In genomic region chr3:152076088-152076487, GRCm38 (mm10) we compare ENCODE assay signal across 19 mouse cellular contexts.
DNase-seq lines count a peak whose midpoint lies in the region; ATAC-seq and TF ChIP-seq lines count a peak whose summit lies in the region.
"Had no signal": no experiment of that assay in that cellular context is flagged by ENCODE, and none has a peak within 500 bp of the region (broad histone marks: within the 10 kb centered on the region; RNA-seq: fewer than 3 reads in every experiment).

No protein-coding gene starts in this region.

- no peak overlapping the region for H3K9ac ChIP-seq in limb, embryonic 15.5 days
- no peak overlapping the region for H3K9ac ChIP-seq in midbrain, embryonic 15.5 days
- H3K9ac ChIP-seq: forebrain, postnatal 0 days had no signal

- no peak for DNase-seq in kidney, adult 2 months
- DNase-seq in kidney, postnatal 25 days: no peak
- no peak for DNase-seq in forebrain, embryonic 10.5 days (ENCODE audit: extremely low spot score, low spot score)
- DNase-seq: B cell, adult 2 months; cerebellum, adult 8-10 months; forebrain, postnatal 0 days; heart, postnatal 10 days; layer of hippocampus, postnatal 36 days; lung, adult 2 months; midbrain, embryonic 14.5 days; thymus, adult 18-20 months; thymus, postnatal 4 days had no signal

- ATAC-seq in limb, embryonic 15.5 days (ENCODE audit: insufficient number of reproducible peaks, low FRiP score, low TSS enrichment, low read depth): no peak
- no peak for ATAC-seq in midbrain, embryonic 15.5 days (replicated peaks)
- ATAC-seq: forebrain, postnatal 0 days had no signal

- no peaks in the 10 kb centered on the region for H3K36me3 ChIP-seq in kidney, adult 2 months (ENCODE audit: control insufficient read depth, insufficient read depth, low read length)
- H3K36me3 ChIP-seq in E14TG2a.4 (ENCODE audit: insufficient read depth, low read length): no peaks in the 10 kb centered on the region
- no peaks in the 10 kb centered on the region for H3K36me3 ChIP-seq in limb, embryonic 15.5 days
- H3K36me3 ChIP-seq in forebrain, embryonic 10.5 days (replicated peaks): no peaks in the 10 kb centered on the region
- no peaks in the 10 kb centered on the region for H3K36me3 ChIP-seq in midbrain, embryonic 15.5 days (replicated peaks)

- H3K4me1 ChIP-seq in kidney, adult 2 months (ENCODE audit: control insufficient read depth, insufficient read depth, low read length): no peaks in the 10 kb centered on the region; the same call in 1 of the 2 replicates
- H3K4me1 ChIP-seq in E14TG2a.4 (replicated peaks; ENCODE audit: low read depth, low read length): peaks cover 7% of the 10 kb centered on the region; the same call in 1 of the 2 replicates
- peaks cover 5% of the 10 kb centered on the region for H3K4me1 ChIP-seq in embryonic fibroblast, embryonic 13.5 days (ENCODE audit: control insufficient read depth, insufficient read depth, low read length)
- H3K4me1 ChIP-seq in limb, embryonic 15.5 days: peaks cover 11% of the 10 kb centered on the region; the same call in 1 of the 2 replicates
- no peaks in the 10 kb centered on the region for H3K4me1 ChIP-seq in forebrain, embryonic 10.5 days
- no peaks in the 10 kb centered on the region for H3K4me1 ChIP-seq in midbrain, embryonic 15.5 days

- H3K9me3 ChIP-seq in E14TG2a.4 (ENCODE audit: low read length): peaks cover 3% of the 10 kb centered on the region; the same call in 1 of the 2 replicates
- no peaks in the 10 kb centered on the region for H3K9me3 ChIP-seq in limb, embryonic 15.5 days
- H3K9me3 ChIP-seq in forebrain, embryonic 10.5 days: no peaks in the 10 kb centered on the region
- no peaks in the 10 kb centered on the region for H3K9me3 ChIP-seq in midbrain, embryonic 15.5 days

- 50% methylated on average over 7 of the region's 7 CpGs for WGBS in kidney, adult 2 months
- WGBS in limb, embryonic 15.5 days: 75% methylated on average over 7 of the region's 7 CpGs
- 86% methylated on average over 7 of the region's 7 CpGs for WGBS in forebrain, embryonic 10.5 days
- WGBS in midbrain, embryonic 15.5 days: 86% methylated on average over 7 of the region's 7 CpGs

- TF ChIP-seq POLR2A in kidney, adult 2 months (IDR thresholded peaks at IDR 0.05; ENCODE audit: low read depth, low read length): no peak
- TF ChIP-seq POLR2A in embryonic fibroblast, embryonic 13.5 days (IDR thresholded peaks at IDR 0.05; ENCODE audit: low read depth, low read length): no peak

- H3K4me3 ChIP-seq in kidney, adult 2 months (ENCODE audit: insufficient read depth, low read depth, low read length): no peak overlapping the region
- peak overlapping the region; percentile 47; the same call in 1 of the 2 replicates for H3K4me3 ChIP-seq in E14TG2a.4 (replicated peaks; ENCODE audit: low read length)
- no peak overlapping the region for H3K4me3 ChIP-seq in embryonic fibroblast, embryonic 13.5 days (ENCODE audit: insufficient read depth, low read length)
- H3K4me3 ChIP-seq in limb, embryonic 15.5 days: no peak overlapping the region
- no peak overlapping the region for H3K4me3 ChIP-seq in forebrain, embryonic 10.5 days
- H3K4me3 ChIP-seq in midbrain, embryonic 15.5 days: no peak overlapping the region
- H3K4me3 ChIP-seq: myocyte had no signal

- no peak for TF ChIP-seq CTCF in kidney, adult 2 months (conservative IDR thresholded peaks at IDR 0.05; ENCODE audit: insufficient read depth, insufficient read length, low read depth, low read length)
- no peak for TF ChIP-seq CTCF in E14TG2a.4 (conservative IDR thresholded peaks at IDR 0.05; ENCODE audit: low read length)
- TF ChIP-seq CTCF in embryonic fibroblast, embryonic 13.5 days (IDR thresholded peaks at IDR 0.05; ENCODE audit: borderline replicate concordance, insufficient read depth, low read length): no peak

- H3K4me2 ChIP-seq in limb, embryonic 15.5 days: no peak overlapping the region
- no peak overlapping the region for H3K4me2 ChIP-seq in midbrain, embryonic 15.5 days
- H3K4me2 ChIP-seq: heart, embryonic 11.5 days; liver, embryonic 11.5 days had no signal

- peak overlapping the region; percentile 9; the same call in 1 of the 2 replicates for H3K27ac ChIP-seq in kidney, adult 2 months (ENCODE audit: insufficient read depth, low read depth, low read length)
- H3K27ac ChIP-seq in embryonic fibroblast, embryonic 13.5 days (ENCODE audit: insufficient read depth, low read length): peak overlapping the region; percentile 91
- peak overlapping the region; percentile 58; the same call in 1 of the 2 replicates for H3K27ac ChIP-seq in limb, embryonic 15.5 days
- no peak overlapping the region for H3K27ac ChIP-seq in forebrain, embryonic 10.5 days
- H3K27ac ChIP-seq in midbrain, embryonic 15.5 days: no peak overlapping the region

- no peaks in the 10 kb centered on the region; the same call in 1 of the 2 replicates for H3K27me3 ChIP-seq in kidney, adult 2 months (replicated peaks; ENCODE audit: control insufficient read depth, insufficient read depth, low read length)
- peaks cover 12% of the 10 kb centered on the region for H3K27me3 ChIP-seq in E14TG2a.4 (ENCODE audit: insufficient read depth, low read length)
- no peaks in the 10 kb centered on the region for H3K27me3 ChIP-seq in limb, embryonic 15.5 days
- no peaks in the 10 kb centered on the region for H3K27me3 ChIP-seq in forebrain, embryonic 10.5 days (ENCODE audit: poor library complexity, severe bottlenecking)
- no peaks in the 10 kb centered on the region for H3K27me3 ChIP-seq in midbrain, embryonic 15.5 days (replicated peaks)

Comparison
In these comparisons a context has a peak if more than half of its experiments do, and no peak if none do; other contexts are left out.
1. H3K27ac ChIP-seq: peak in kidney, adult 2 months (single experiment), embryonic fibroblast, embryonic 13.5 days (single experiment) and limb, embryonic 15.5 days (single experiment); none in forebrain, embryonic 10.5 days (single experiment) and midbrain, embryonic 15.5 days (single experiment).